Mouse (Mus musculus) olfactory bulb, adult 2 months (tissue): ENCODE results near the gene Stx8. TPM values are rescaled to one million over a fixed set of nuclear protein-coding genes. Genes with fewer than 3 reads are reported as not detected.

ENCODE experiments used
- H3K27ac ChIP-seq: fragments of 200-500 bp; 2 replicates; pipeline ENCODE4 v1.5.1; 2012; ENCODE audit warnings: low read depth, low read length; ENCODE audit not compliant: insufficient read depth
- H3K4me1 ChIP-seq: fragments of 200-500 bp; 2 replicates; pipeline ENCODE4 v1.6.1; 2012; ENCODE audit warnings: low read length; ENCODE audit not compliant: control insufficient read depth, insufficient read depth
- H3K4me3 ChIP-seq: fragments of 200-500 bp; 2 replicates; pipeline ENCODE4 v1.5.1; 2012; ENCODE audit warnings: mild to moderate bottlenecking, low read depth, low read length, moderate library complexity; ENCODE audit not compliant: insufficient read depth
- CTCF ChIP-seq: fragments of 200-500 bp; IDR thresholded peaks from 2 replicates; pipeline ENCODE4 v1.5.1; 2012; ENCODE audit warnings: low read depth, mild to moderate bottlenecking, low read length, moderate library complexity; ENCODE audit not compliant: insufficient read depth
- POLR2A ChIP-seq: fragments of 200-500 bp; IDR thresholded peaks from 2 replicates; pipeline ENCODE4 v1.6.1; 2012; ENCODE audit warnings: mild to moderate bottlenecking, low read depth, low read length, moderate library complexity; ENCODE audit not compliant: insufficient read depth
- WGBS: fragments of 180-500 bp; shearing (Covaris S2); methylation state at CpG from one replicate; pipeline ENCODE4 v1.1.7; 2018; 5-methylcytosine and 5-hydroxymethylcytosine counted together
- polyA plus RNA-seq: library from polyadenylated mRNA; stranded (reverse); fragments of >200 nt; gene quantifications from 2 replicates; pipeline ENCODE4 v1.2.4, GENCODE M21; 2012; ENCODE audit warnings: low replicate concordance; ENCODE audit not compliant: missing spikeins, insufficient read depth, insufficient read length

Stx8 gene
- polyA plus RNA-seq, 1 experiment, result not detected

GRCm38 (mm10) chr11:67925000-67925399 is 41.0 kb upstream of the Stx8 start:
- Histone ChIP-seq H3K4me1 (peaks cover 17% of the 10 kb centered on the region), H3K27ac (no peak overlapping the region), H3K4me3 (no peak overlapping the region)
- WGBS, result 94% methylated on average over 13 of the region's 13 CpGs
- TF ChIP-seq POLR2A (no peak), CTCF (no peak)

- TF ChIP-seq POLR2A, result no peak
- no peak for TF ChIP-seq CTCF
- WGBS, result 21% methylated on average over 11 of the region's 15 CpGs
- H3K4me3 ChIP-seq, result no peak overlapping the region
Observed at GRCm38 (mm10) chr11:67926348-67927055, 39.5 kb upstream of the Stx8 start.

GRCm38 (mm10) chr11:67932156-67932555 is 33.8 kb upstream of the Stx8 start:
- 97% methylated on average over 3 of the region's 3 CpGs for WGBS
- H3K4me1 ChIP-seq, result no peaks in the 10 kb centered on the region
- H3K27ac ChIP-seq, result no peak overlapping the region
- H3K4me3 ChIP-seq, result no peak overlapping the region
- TF ChIP-seq POLR2A (no peak), CTCF (no peak)

More at GRCm38 (mm10) chr11:67926348-67927055, 39.5 kb upstream of the Stx8 start:
- peaks cover 14% of the 10 kb centered on the region for H3K4me1 ChIP-seq
- H3K27ac ChIP-seq, result no peak overlapping the region

- no peak for TF ChIP-seq POLR2A
- TF ChIP-seq CTCF, result no peak
- no peak overlapping the region for H3K27ac ChIP-seq
Observed at GRCm38 (mm10) chr11:67948229-67948628, 17.8 kb upstream of the Stx8 start.

GRCm38 (mm10) chr11:67949475-67949874 is 16.5 kb upstream of the Stx8 start:
- TF ChIP-seq CTCF (no peak), POLR2A (no peak)
- WGBS, result 72% methylated on average over 9 of the region's 9 CpGs
- H3K27ac ChIP-seq, result no peak overlapping the region
- no peak overlapping the region for H3K4me3 ChIP-seq
- no peaks in the 10 kb centered on the region for H3K4me1 ChIP-seq

More at GRCm38 (mm10) chr11:67948229-67948628, 17.8 kb upstream of the Stx8 start:
- no peaks in the 10 kb centered on the region for H3K4me1 ChIP-seq
- WGBS, result 58% methylated on average over 3 of the region's 3 CpGs
- no peak overlapping the region for H3K4me3 ChIP-seq

GRCm38 (mm10) chr11:67953604-67954003 is 12.4 kb upstream of the Stx8 start:
- no peak overlapping the region for H3K27ac ChIP-seq
- no peaks in the 10 kb centered on the region for H3K4me1 ChIP-seq
- no peak for TF ChIP-seq CTCF
- no peak for TF ChIP-seq POLR2A
- WGBS, result 79% methylated on average over 5 of the region's 5 CpGs
- no peak overlapping the region for H3K4me3 ChIP-seq

GRCm38 (mm10) chr11:67954413-67954812 is 11.6 kb upstream of the Stx8 start:
- Histone ChIP-seq H3K27ac (no peak overlapping the region), H3K4me3 (no peak overlapping the region), H3K4me1 (no peaks in the 10 kb centered on the region)
- no peak for TF ChIP-seq POLR2A
- TF ChIP-seq CTCF, result no peak
- WGBS, result 86% methylated on average over 6 of the region's 6 CpGs

- no peak for TF ChIP-seq POLR2A
- TF ChIP-seq CTCF, result no peak
- 65% methylated on average over 6 of the region's 6 CpGs for WGBS
- Histone ChIP-seq H3K4me3 (no peak overlapping the region), H3K27ac (no peak overlapping the region), H3K4me1 (peaks cover 8% of the 10 kb centered on the region)
Observed at GRCm38 (mm10) chr11:67964110-67964509, 1.9 kb upstream of the Stx8 start.

- no peak within 1 kb of the TSS for H3K27ac ChIP-seq
- 5% methylated on average over 15 of the region's 15 CpGs for WGBS
- TF ChIP-seq CTCF, result no peak
- no peak for TF ChIP-seq POLR2A
Observed at GRCm38 (mm10) chr11:67965242-67965883, 630 bp upstream of the Stx8 start, which contains the start of gene Cfap52. Gene Cfap52, minus strand, starts transcription at chr11:67965651.

More at GRCm38 (mm10) chr11:67965242-67965883, 630 bp upstream of the Stx8 start, which contains the start of gene Cfap52:
- H3K4me3 ChIP-seq, result peak within 1 kb of the TSS; percentile 77
- H3K4me1 ChIP-seq, result peaks cover 10% of the 10 kb centered on the region
